Mouse (Mus musculus) adrenal gland, postnatal 4 days (tissue): Measurements from ENCODE around the gene Arg1. TPM values are rescaled to one million over a fixed set of nuclear protein-coding genes. Genes with fewer than 3 reads are reported as not detected.
A peak's percentile ranks its signal among the peaks of the same experiment; 100 is the strongest.

Experiments
- DNase-seq, 2 experiments: peaks; one replicate each; pipeline ENCODE4 v3.0.0; 2021 to 2022; ENCODE audit warnings: low spot score in 2 of 2, mixed read lengths in 2 of 2
- long read RNA-seq, 2 experiments: library from polyadenylated mRNA; stranded (forward); transcript quantifications; one replicate each; pipeline ENCODE4 v2.0.0; 2021
- total RNA-seq, 2 experiments: library from RNA; stranded (reverse); gene quantifications; 2 replicates each; pipeline ENCODE4 v1.2.3; 2021

Gene Arg1
- 10 to 100 TPM in 1 of 2 experiments, 1 to 10 TPM in 1; 1.3 to 23.9 TPM for total RNA-seq
- long read RNA-seq, experiment 1, transcript Arg1-201 (8 exons, 1,477 nt) = major isoform, 37 of 39 reads
- long read RNA-seq, experiment 1, partial matches to known transcripts = 0 of 39 reads
- long read RNA-seq, experiment 1, other reads (novel, unspliced or antisense) = 2 of 39 reads
- long read RNA-seq, experiment 2, partial matches to known transcripts = 0 of 2 reads
- long read RNA-seq, experiment 2, other reads (novel, unspliced or antisense) = 0 of 2 reads

DNA sequence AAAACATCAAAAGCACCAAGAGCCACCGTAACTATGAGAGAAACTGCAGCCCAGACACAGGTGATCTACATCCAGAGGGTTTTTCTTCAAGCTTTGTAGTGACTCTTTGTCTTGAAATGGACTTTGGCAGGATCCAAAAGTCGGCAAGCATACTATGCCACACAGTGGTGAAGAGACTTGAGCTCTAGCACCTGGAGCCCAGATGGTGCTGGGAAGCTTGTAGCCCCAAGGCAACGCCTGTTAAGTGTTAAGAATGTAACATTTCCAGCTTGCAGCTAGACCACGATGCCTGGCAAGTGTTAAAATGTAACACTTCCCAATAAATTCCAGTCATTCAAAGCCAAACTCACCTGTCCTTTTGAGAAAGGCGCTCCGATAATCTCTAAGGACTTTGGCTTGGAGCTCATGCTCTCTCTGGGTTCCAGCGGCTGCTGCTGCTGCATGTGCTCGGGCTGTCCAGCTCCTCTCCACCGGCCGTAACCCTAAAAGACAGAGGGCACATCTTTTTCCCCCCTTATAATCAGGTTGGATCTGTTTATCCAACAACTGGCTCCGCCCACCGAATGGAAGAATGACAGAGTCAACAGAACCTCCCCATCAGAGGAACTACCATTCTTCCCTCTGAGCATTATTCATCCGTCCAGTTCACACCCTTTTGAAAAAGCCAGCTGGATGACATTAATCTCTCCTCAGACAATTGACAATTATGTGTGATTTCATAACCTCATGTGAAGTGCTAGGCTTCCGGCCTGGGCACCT, at the start of gene Arg1:
Gene Arg1, minus strand, starts transcription at position 523 of the 759 bp plus-strand sequence.
- DNase-seq = no peak

DNA sequence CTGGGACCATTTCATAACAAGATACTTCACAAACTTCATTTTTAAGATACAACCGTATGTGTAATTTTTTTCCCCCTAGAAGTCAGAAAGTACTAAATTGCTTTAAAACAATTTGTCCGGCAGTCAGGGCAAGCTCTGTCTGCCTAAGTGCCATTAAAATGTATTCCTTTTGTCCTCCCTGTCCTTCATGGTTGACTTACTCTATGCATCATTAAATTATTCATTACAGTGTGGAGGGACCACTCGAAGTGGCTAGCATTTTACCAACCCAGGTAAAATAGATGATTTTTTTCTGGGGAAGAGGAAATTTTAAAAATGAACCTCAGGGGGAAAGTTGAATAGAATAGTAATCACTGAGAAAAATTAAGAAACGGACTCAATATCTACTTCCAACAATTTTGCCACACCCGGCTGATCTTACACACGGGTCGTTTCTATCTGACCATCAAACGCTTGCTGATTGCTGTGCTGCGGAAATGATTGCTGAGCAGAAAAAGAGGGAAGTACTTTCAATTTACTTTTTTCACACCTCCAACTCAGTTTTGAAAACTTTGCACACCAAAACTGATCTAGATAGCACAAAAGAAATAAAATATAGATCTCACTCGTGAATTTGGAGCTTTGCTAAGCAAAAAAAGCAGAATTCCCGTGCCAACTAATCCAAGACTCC, 46.7 kb upstream of the Arg1 start:
- DNase-seq = no peak

DNA sequence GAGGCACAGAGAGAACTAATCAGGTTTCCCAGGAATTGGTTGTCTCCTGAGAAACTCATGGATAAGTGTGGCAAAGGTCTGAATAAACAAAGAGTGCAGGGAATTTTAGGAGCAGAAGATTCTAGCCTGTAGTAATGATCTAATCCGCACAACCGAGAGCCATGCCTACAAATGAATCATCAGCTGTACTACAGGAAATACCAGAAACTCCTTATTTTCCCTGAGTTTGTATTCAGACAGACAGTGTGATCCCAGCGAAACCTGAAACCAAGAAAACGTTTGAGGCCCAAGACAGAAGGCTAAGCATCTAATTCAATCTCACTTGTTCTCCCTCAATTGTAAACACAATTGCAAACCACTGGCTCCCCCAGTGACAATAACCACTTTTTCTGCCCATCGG, 46.1 kb upstream of the Arg1 start:
- no peak for DNase-seq

DNA sequence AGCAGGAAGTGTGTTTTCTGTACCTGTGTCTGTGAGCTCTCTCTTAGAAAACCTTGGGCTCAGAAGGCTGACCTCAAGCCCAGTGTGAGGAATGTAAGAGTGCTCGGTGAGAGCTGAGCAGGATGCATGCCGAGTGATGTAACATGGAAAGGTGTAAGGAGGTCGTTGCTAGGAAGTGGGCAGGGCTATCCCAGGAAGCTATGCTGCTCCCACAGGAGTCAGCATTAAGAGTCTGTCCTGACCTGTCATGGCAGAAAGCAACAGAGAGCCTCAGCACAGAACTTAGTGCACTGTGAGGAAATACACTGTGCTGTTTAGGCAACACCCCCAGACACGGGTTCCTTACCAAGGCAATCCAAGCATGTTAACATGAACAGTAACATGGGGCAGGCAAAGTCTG, 45.6 kb upstream of the Arg1 start:
- no peak for DNase-seq

DNA sequence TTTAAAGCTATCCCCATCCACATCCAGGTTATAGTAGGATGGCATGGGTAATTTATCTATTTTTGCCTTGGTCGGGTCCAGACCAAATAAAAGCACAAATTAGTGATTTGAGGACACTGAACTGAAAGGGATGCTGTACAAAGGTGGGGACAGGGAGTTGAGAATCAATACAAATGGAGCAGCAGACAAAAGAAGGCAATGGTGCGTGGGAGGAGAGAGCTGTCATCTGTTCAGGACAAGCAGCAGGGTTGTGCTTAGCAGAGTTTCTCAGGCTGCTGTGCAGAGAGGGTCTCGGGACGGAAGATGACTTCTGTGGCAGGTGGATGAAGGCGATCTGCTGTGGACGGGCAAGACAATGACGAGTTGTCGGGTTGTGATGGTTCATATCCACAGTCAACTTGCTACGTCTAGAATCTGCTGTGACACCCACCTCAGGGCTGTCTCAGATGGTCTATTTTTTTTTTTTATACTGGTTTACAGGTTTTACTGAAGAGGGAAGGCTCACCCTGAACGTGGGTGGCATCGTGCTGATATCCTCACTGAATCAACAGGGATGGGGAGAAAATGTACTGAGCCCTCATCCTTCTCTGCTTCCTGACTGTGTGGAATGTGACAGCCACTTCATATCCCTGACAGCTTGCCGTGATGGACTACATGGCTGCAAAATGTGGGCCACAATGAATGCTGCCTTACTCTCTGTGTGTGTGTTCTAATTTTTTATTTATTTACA, 38.7 kb upstream of the Arg1 start:
- no peak for DNase-seq

DNA sequence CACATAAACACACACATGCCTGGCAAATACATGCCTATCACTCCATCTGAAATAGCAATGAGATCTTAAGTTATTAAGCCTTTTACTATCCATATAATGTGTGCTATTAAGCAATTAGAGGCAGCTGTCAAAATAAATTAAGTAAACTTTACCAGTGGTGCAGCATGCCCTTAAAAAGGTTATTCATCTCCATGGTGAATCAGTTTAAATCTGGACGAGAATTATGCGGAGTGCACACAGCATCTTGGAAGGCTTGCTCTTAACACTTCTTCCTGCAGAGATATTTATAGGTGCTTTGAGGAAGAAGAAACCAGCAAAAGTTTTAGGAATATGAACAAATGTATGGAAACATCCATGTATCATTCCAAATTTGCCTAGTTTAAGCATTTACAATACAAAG, 34.6 kb upstream of the Arg1 start:
- no peak for DNase-seq

DNA sequence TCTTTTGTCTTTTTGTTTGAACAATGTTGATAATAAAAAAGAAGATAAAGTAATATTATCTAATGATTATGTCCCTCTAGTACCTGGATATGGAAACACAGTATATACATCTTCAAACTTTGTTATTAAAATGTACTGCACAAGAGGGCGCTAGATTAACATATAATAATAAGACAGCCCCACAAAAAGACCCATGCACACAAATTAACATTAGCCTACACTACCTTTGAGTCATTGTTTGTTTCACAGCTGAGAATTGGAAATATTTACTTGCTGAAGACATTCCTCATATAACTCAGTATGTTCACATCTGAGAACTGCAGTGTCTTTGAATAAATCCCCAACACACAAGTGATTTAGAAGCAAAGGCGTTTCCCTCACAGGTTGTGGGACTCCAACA, 33.8 kb upstream of the Arg1 start:
- no peak for DNase-seq

DNA sequence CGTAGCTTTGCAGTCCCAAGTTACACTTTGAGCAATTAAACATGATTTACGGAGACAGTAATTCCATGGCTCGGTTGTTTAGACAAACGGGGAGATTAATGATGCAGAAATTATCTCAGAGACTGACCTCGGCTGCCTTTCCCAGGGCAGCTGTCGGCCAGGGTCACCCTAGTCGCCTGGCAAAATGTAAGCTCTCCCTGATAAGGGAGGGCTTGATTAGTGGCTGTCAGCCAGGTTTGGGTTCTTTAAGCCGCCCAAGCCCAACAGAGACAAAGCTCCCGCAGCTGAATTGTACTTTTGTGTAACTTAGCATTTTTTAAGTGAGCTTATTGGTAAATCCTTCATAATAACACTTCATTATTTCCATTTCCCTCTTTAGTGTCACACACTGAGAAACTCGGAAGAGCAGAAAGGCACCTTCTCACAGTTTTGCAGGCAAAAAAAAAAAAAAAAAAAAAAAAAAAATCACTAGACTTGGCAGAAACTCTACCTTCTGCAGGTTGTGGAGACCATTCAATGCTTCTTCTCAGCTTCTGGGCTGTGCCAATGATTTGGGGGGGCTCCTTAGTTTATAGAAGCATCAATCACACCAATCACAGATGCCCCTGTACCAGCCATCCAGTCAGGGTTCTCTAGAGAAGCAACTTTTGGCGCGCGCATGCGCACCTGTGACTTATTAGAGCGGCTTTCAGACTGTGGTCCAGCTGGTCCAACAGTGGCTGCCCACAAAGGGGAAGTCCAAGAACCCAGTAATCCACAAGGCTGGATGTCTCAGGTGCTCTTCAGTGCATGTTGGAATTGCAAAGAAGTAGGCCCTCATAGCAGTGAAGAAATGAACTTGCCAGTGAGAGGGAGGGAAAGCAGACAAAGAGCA, 32.0 kb upstream of the Arg1 start:
- DNase-seq = peak in 1 of 2 experiments; percentile 28

DNA sequence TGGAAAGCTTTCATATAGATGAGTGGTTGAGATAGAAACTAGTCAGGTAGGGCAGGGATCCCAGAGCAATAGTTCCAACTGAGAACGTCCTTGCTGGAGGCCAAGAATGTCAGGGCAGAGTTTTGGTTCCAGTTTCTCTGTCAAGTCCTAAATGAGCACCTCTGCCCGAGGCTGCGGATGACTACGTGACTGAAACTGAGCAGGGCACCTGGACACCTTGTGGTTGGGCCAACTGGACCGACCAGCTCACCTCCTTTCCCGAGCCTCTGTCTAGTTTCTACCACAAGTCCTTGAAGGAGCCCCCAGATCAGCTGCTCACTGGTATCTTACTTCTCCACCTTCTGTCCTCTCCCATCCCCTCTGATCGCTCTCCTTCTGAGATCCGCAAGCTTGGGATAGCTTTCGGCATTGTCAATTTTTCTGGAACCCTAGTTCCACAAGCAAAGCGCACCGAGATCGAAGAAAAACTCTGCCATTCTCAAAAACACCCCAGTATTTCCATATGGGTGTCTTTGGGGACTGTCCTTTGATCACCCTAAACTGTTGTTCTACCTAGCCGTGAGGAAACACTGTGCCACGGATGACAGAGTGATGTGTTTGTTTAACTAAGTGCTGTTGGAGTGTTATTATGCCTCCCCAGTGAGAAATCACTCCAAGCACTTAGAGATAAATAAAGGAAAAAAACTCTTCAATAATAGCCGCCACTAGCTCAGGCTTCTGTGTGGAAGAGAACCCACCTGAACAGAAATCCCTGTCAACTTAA, 31.2 kb upstream of the Arg1 start:
- no peak for DNase-seq

DNA sequence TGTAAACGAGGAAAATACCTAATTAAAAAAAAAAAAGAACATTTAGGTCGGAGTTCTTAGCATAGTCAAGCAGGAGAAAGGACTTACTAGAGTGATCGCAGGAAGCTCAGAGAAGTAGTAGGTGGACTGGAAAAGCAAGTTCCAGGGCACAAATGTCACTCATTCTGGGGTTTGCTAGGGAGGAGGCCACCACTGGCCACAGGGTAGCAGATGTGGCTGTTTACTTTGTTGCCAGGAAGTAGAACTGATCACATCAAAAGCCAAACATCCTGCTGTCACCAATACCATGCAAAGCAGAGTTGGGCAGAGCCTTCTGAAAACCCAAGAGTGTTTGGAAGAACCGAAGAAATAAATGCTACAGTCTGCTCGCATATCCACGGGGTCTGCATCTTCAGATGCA, 26.6 kb upstream of the Arg1 start:
- DNase-seq = no peak

DNA sequence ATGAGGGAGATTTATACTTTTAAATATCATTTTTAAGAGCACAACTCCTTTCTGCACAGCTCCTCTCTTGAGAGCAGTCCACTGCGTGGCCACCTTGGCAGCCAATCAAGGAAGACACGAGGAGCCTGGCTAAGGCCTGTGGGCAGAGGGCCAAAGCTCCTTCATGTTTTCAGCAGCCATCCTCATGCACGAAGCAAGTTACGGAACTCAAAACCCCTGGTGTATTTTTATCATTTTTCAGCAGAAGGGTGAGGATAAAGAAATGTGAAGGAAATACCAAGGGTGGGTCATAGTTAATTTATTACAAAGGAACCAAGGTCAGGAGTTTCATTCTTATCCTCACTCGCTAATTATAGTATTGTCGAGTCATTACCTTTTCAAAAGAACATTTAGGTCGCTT, 25.3 kb upstream of the Arg1 start:
- no peak for DNase-seq

DNA sequence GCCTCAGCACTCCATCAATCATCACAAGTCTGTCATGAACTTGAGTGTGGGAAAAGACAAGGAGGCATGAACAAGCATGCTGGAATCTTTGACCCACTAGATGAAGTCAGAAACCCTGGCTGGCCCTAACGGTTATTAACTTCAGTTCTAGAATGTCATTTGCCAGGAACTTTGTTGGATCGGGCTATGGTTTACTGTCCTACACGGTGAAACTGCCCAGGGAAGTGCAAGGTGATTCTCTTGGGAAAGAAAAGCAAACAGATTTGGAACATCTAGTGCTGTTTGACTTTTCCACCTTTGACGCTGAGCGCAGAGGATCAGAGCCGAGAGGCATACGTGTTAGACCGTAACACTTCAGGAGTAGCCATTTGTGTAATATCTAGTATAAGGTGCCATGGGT, 24.3 kb upstream of the Arg1 start:
- DNase-seq = no peak

DNA sequence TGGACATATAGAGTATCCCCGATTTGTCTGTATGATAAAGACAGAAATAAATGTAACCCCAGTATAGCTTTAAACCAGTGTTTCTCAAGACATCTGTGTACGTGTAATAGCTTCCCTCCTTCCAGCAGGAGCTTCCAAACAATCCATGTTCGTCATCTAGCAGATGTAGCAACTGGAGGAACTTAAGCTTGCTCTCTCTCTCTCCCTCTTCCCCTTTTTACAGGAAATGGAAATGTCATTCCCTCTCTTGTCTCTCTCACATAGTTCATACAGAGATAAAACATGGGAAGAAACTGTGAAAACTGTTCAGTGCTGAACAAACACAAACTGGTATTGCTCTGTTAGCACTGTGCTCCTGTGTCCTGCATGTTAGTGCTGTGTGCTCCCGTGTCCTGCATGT, 22.9 kb upstream of the Arg1 start:
- no peak for DNase-seq

DNA sequence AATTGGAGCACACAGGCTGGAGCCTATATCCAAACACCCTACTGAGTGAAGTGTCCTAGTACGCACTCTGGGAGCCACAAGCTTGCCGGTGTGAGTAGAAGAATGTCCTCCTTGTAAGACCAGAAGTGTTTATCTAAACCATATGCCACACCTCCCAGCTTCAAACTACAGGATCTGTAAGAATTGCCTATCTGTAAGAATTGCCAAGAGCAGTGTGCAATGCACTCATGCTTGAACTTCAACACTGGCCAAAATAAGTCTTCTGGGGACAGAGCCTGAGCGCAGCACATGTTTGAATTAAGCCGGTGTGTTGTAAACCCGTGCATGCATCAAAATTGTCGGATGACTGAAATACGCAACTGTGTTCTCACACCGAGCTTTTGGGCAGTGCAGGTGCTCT, 21.0 kb upstream of the Arg1 start:
- no peak for DNase-seq

DNA sequence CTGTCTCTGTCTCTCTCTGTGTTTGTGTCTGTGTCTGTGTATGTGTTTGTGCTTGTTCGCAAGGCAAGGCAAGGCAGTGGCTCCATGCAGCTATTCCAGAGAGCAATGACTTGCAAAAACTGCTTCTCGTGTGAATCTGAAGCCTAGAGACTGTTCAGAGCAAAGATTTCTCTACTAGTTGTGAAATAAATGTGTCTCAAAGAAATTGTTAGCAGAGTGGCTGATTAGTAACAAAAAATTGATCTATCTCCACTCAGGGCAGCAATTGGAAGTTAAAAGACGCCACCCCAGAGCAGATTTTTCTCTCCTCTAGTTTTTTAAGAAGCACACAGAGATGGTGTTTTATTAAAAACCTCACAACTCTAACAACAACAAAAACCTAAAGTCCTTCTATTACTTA, 20.6 kb upstream of the Arg1 start:
- no peak for DNase-seq

DNA sequence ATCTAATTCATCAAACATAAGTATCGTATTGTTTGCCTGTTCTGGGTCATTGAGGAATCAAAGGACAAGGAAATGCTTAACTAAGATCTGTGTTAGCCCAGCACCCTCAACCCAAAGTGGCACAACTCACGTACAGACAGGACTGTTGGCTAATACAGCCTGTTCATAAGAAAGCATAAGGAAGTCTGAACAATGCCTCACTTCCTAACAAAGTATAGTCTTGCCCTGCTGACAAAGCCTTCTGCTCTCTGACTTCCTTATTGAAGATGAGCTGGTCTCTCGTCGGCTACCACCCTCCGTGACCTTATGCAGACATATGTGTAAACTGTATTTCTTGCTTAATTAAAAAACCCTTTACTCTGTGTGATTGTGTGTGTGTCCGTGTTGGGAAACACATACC, 2.9 kb upstream of the Arg1 start:
- no peak for DNase-seq

DNA sequence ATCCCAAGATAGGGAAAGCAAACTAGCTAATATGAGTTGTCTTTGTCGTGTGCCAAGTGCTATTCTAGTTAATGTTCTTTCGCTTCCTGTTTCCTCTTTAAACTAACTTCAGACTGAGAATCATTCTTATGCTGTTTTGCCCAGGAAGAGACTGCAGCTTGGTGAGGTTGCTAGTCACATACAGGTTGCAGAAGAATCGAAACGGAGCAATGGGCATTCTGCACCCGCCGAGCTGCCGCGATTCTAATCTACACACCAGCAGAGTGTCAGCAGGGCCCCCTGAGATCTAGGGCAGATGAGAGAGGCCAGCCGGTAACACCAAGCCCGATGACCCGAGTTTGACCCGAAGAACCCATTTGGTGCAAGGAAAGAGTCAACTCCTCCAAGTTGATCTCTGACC, 788 bp upstream of the Arg1 start:
- no peak for DNase-seq

DNA sequence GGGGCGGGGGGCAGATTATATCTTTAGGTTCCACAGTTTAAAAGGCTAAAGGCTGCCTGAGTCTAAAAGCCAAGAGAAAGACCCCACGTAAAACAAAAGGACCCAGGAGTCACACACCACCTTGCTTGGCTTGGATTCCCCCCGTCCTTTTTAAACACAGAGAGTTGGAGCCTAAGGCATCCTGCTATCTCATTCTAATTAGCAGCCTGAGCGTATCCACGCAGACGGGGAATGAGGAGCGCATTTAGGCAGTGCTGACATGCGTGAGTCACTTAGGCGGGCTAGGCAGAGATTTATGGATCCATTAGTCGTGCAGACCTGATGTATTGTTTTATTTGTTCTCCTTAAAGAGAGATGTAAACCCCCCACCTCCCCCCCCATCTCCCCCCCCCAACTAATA, 904 bp downstream of the Arg1 start:
- DNase-seq = no peak

DNA sequence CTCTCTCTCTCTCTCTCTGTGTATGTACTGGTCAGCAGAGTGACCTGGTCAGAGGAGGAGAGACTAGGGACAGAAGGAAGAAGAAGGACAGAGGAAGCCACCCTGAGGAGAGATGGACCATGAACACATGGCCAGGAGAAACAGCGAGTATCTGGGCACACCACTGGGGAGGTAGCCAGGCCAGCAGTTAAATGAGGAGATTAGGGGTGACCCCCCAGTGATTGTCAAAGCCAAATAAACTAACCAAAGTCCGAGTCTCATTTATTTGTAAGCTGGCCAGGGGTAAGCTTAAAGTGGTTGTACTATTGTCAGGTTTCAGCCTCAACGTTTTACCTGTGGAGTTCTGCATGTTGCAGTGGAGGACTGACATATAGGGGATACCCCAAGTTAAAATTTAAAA, 3.0 kb downstream of the Arg1 start:
- DNase-seq = no peak

DNA sequence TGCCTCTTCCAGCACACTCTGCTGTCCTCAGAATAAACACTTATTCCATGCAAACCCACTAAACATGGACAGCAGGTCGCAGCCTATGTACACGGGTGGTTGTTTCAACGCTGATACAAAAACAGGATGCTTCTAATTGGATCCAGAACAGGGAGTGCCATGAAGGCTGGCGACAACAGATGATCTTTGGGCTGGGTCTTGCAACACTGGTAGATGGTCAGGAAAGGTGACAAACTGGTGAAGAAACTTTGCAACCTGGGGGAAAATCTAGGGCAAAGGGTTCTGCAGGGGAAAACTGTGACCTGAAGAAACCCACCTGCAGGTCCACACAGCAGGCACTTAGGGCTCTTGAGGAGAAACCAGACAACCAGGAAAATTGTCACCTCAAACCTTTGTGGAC, 4.3 kb downstream of the Arg1 start:
- no peak for DNase-seq
